Mouse (Mus musculus): Measurements from ENCODE around the gene Efna5.

GRCm38 (mm10) chr17:62775976-62776375, 105.1 kb downstream of the Efna5 start:
- TF ChIP-seq MYOG (IDR thresholded peaks at IDR 0.05; ENCODE audit: control insufficient read depth in 1 of 3, insufficient read depth in 1 of 3, insufficient read length in 2 of 3, low read depth in 2 of 3) = peak in 2 of 3 experiments; percentile 51 to 52
- TF ChIP-seq POLR2A (IDR thresholded peaks at IDR 0.05; ENCODE audit: insufficient read length, low read depth) = no peak
- peak in 2 of 3 experiments; percentile 82 to 91 for TF ChIP-seq MYOD1 (IDR thresholded peaks at IDR 0.05; ENCODE audit: control insufficient read depth in 1 of 3, insufficient read length in 2 of 3, low read depth in 2 of 3)
